In genomic region chr15:31568581-31568996, GRCm38 (mm10) we compare ENCODE assay signal across 8 mouse cellular contexts. TPM values are rescaled to one million over a fixed set of nuclear protein-coding genes. Genes with fewer than 3 reads are reported as not detected.
A peak's percentile ranks its signal among the peaks of the same experiment; 100 is the strongest.
DNase-seq lines count a peak whose midpoint lies in the region; ATAC-seq and TF ChIP-seq lines count a peak whose summit lies in the region.

No protein-coding gene starts in this region.

- TF ChIP-seq POLR2A in kidney, adult 2 months (IDR thresholded peaks at IDR 0.05; ENCODE audit: low read depth, low read length) = peak; percentile 64

- peak; percentile 31 for DNase-seq in hindbrain, embryonic 10.5 days (ENCODE audit: low spot score)
- peak; percentile 96 for DNase-seq in heart, adult 11 months
- DNase-seq in kidney, adult 2 months = peak; percentile 93
- DNase-seq in lung, adult 18-20 months = peak; percentile 51 to 73
- DNase-seq in testis, postnatal 10 days (ENCODE audit: low spot score) = peak; percentile 77
- no peak for DNase-seq in layer of hippocampus, adult 18-20 months (ENCODE audit: low spot score in 2 of 2)
- DNase-seq in cerebellum, postnatal 36 days = no peak

- no peak for ATAC-seq in hindbrain, embryonic 13.5 days (ENCODE audit: low FRiP score)

- no peak overlapping the region for H3K4me2 ChIP-seq in hindbrain, embryonic 13.5 days

- H3K27ac ChIP-seq in hindbrain, embryonic 10.5 days = peak overlapping the region; percentile 59; the same call in 1 of the 2 replicates
- H3K27ac ChIP-seq in hindbrain, embryonic 13.5 days = no peak overlapping the region
- H3K27ac ChIP-seq in kidney, adult 2 months (ENCODE audit: insufficient read depth, low read depth, low read length) = peak overlapping the region; percentile 65

- H3K27me3 ChIP-seq in hindbrain, embryonic 10.5 days (ENCODE audit: insufficient read depth, poor library complexity, severe bottlenecking) = no peaks in the 10 kb centered on the region
- no peaks in the 10 kb centered on the region for H3K27me3 ChIP-seq in hindbrain, embryonic 13.5 days
- no peaks in the 10 kb centered on the region for H3K27me3 ChIP-seq in kidney, adult 2 months (replicated peaks; ENCODE audit: control insufficient read depth, insufficient read depth, low read length)

- no peak for TF ChIP-seq CTCF in kidney, adult 2 months (conservative IDR thresholded peaks at IDR 0.05; ENCODE audit: insufficient read depth, insufficient read length, low read depth, low read length)

- no peak overlapping the region; the same call in 1 of the 2 replicates for H3K4me3 ChIP-seq in hindbrain, embryonic 10.5 days
- H3K4me3 ChIP-seq in hindbrain, embryonic 13.5 days = no peak overlapping the region
- H3K4me3 ChIP-seq in kidney, adult 2 months (ENCODE audit: insufficient read depth, low read depth, low read length) = peak overlapping the region; percentile 38

- H3K9ac ChIP-seq in hindbrain, embryonic 13.5 days = no peak overlapping the region

- H3K36me3 ChIP-seq in hindbrain, embryonic 10.5 days = no peaks in the 10 kb centered on the region
- no peaks in the 10 kb centered on the region for H3K36me3 ChIP-seq in hindbrain, embryonic 13.5 days
- no peaks in the 10 kb centered on the region for H3K36me3 ChIP-seq in kidney, adult 2 months (ENCODE audit: control insufficient read depth, insufficient read depth, low read length)

- 19% methylated on average over 12 of the region's 12 CpGs for WGBS in hindbrain, embryonic 10.5 days
- 26% methylated on average over 12 of the region's 12 CpGs for WGBS in hindbrain, embryonic 13.5 days
- WGBS in kidney, adult 2 months = 16% methylated on average over 12 of the region's 12 CpGs

- H3K4me1 ChIP-seq in hindbrain, embryonic 10.5 days (replicated peaks) = peaks cover 20% of the 10 kb centered on the region
- H3K4me1 ChIP-seq in hindbrain, embryonic 13.5 days (replicated peaks) = peaks cover 10% of the 10 kb centered on the region
- peaks cover 30% of the 10 kb centered on the region for H3K4me1 ChIP-seq in kidney, adult 2 months (ENCODE audit: control insufficient read depth, insufficient read depth, low read length)

- H3K9me3 ChIP-seq in hindbrain, embryonic 10.5 days = no peaks in the 10 kb centered on the region
- no peaks in the 10 kb centered on the region for H3K9me3 ChIP-seq in hindbrain, embryonic 13.5 days

RNA-seq across cellular contexts. Expression of gene Cmbl, which starts 3.4 kb away (rescaled TPM):
- polyA plus RNA-seq in hindbrain, embryonic 10.5 days (2016; fragmentation: Nextera tagmentation; extraction: Ambion mirVana) = 1.6 and 2.0 TPM in 2 replicates
- polyA plus RNA-seq in hindbrain, embryonic 13.5 days (2015; fragmentation: Nextera tagmentation; extraction: Ambion mirVana) = 5.9 and 6.1 TPM in 2 replicates
- 343 and 361 TPM in 2 replicates for polyA plus RNA-seq in kidney, adult 2 months (2012; rRNA removed)
- 10 to 100 TPM; 14.3 to 17.7 TPM for total RNA-seq in layer of hippocampus, adult 18-20 months (2021)

RNA-seq across cellular contexts. Expression of gene Cct5, which starts 33.0 kb away (rescaled TPM):
- 698 and 751 TPM in 2 replicates for polyA plus RNA-seq in hindbrain, embryonic 10.5 days (2016; fragmentation: Nextera tagmentation; extraction: Ambion mirVana)
- 509 and 525 TPM in 2 replicates for polyA plus RNA-seq in hindbrain, embryonic 13.5 days (2015; fragmentation: Nextera tagmentation; extraction: Ambion mirVana)
- polyA plus RNA-seq in kidney, adult 2 months (2012; rRNA removed) = 87.3 and 102 TPM in 2 replicates
- total RNA-seq in layer of hippocampus, adult 18-20 months (2021) = 100 to 1,000 TPM; 240 to 245 TPM

RNA-seq across cellular contexts. Expression of gene Fam173b, which starts 33.1 kb away (rescaled TPM):
- polyA plus RNA-seq in hindbrain, embryonic 10.5 days (2016; fragmentation: Nextera tagmentation; extraction: Ambion mirVana) = 13.1 and 15.5 TPM in 2 replicates
- polyA plus RNA-seq in hindbrain, embryonic 13.5 days (2015; fragmentation: Nextera tagmentation; extraction: Ambion mirVana) = 11.2 and 11.5 TPM in 2 replicates
- 10.8 and 13.6 TPM in 2 replicates for polyA plus RNA-seq in kidney, adult 2 months (2012; rRNA removed)
- 10 to 100 TPM; 12.5 to 12.6 TPM for total RNA-seq in layer of hippocampus, adult 18-20 months (2021)

RNA-seq across cellular contexts. Expression of gene March6, which starts 37.7 kb away (rescaled TPM):
- 34.5 and 39.9 TPM in 2 replicates for polyA plus RNA-seq in hindbrain, embryonic 10.5 days (2016; fragmentation: Nextera tagmentation; extraction: Ambion mirVana)
- polyA plus RNA-seq in hindbrain, embryonic 13.5 days (2015; fragmentation: Nextera tagmentation; extraction: Ambion mirVana) = 68.2 and 69.6 TPM in 2 replicates
- polyA plus RNA-seq in kidney, adult 2 months (2012; rRNA removed) = 36.1 and 46.6 TPM in 2 replicates
- total RNA-seq in layer of hippocampus, adult 18-20 months (2021) = 100 to 1,000 TPM; 189 to 191 TPM

Comparison
In these comparisons a context has a peak if more than half of its experiments do, and no peak if none do; other contexts are left out.
1. DNase-seq: peak in hindbrain, embryonic 10.5 days (single experiment), heart, adult 11 months (single experiment), kidney, adult 2 months (single experiment), lung, adult 18-20 months (2 of 2) and testis, postnatal 10 days (single experiment); none in layer of hippocampus, adult 18-20 months (0 of 2) and cerebellum, postnatal 36 days (0 of 2).
2. RNA of gene Cmbl, which starts 3.4 kb away (polyA plus RNA-seq): 343 to 361 TPM in kidney, adult 2 months; 5.9 to 6.1 TPM in hindbrain, embryonic 13.5 days and 1.6 to 2.0 TPM in hindbrain, embryonic 10.5 days; every median in the first group is over 10 times any median in the second.